Mouse (Mus musculus): Measurements from ENCODE around the gene Hoxc5.
A peak's percentile ranks its signal among the peaks of the same experiment; 100 is the strongest.

Hoxc5 gene

GRCm38 (mm10) chr15:102945185-102946077 is 21.8 kb upstream of the Hoxc5 start:
- no peak for DNase-seq (ENCODE audit: low spot score in 2 of 2)

GRCm38 (mm10) chr15:102947276-102947675 is 20.0 kb upstream of the Hoxc5 start:
- DNase-seq (ENCODE audit: low spot score in 2 of 2) = no peak

- DNase-seq (ENCODE audit: low spot score in 2 of 2) = no peak
Measured at GRCm38 (mm10) chr15:102948842-102949241, 18.4 kb upstream of the Hoxc5 start.

GRCm38 (mm10) chr15:102949696-102950095 is 17.5 kb upstream of the Hoxc5 start:
- DNase-seq (ENCODE audit: low spot score in 2 of 2) = no peak

- DNase-seq (ENCODE audit: low spot score in 2 of 2) = no peak
Measured at GRCm38 (mm10) chr15:102950877-102951276, 16.4 kb upstream of the Hoxc5 start.

- DNase-seq (ENCODE audit: low spot score in 2 of 2) = no peak
Measured at GRCm38 (mm10) chr15:102953561-102953960, 13.7 kb upstream of the Hoxc5 start.

GRCm38 (mm10) chr15:102954192-102955006 is 12.8 kb upstream of the Hoxc5 start, which contains the start of gene Hoxc11:
TSS of gene Hoxc11 (plus strand) at chr15:102954427.
- DNase-seq (ENCODE audit: low spot score in 2 of 2) = no peak

- no peak for DNase-seq (ENCODE audit: low spot score in 2 of 2)
Measured at GRCm38 (mm10) chr15:102955007-102955382, 12.2 kb upstream of the Hoxc5 start.

GRCm38 (mm10) chr15:102955833-102956640 is 11.2 kb upstream of the Hoxc5 start:
- no peak for DNase-seq (ENCODE audit: low spot score in 2 of 2)

- no peak for DNase-seq (ENCODE audit: low spot score in 2 of 2)
Measured at GRCm38 (mm10) chr15:102956906-102957305, 10.3 kb upstream of the Hoxc5 start.

GRCm38 (mm10) chr15:102959663-102960191 is 7.5 kb upstream of the Hoxc5 start:
- DNase-seq (ENCODE audit: low spot score in 2 of 2) = no peak

- DNase-seq (ENCODE audit: low spot score in 2 of 2) = no peak
Measured at GRCm38 (mm10) chr15:102961728-102962127, 5.5 kb upstream of the Hoxc5 start.

GRCm38 (mm10) chr15:102962492-102962891 is 4.8 kb upstream of the Hoxc5 start:
- DNase-seq (ENCODE audit: low spot score in 2 of 2) = no peak

- no peak for DNase-seq (ENCODE audit: low spot score in 2 of 2)
Measured at GRCm38 (mm10) chr15:102963259-102963658, 4.0 kb upstream of the Hoxc5 start.

- DNase-seq (ENCODE audit: low spot score in 2 of 2) = no peak
Measured at GRCm38 (mm10) chr15:102963671-102964640, 3.3 kb upstream of the Hoxc5 start.

GRCm38 (mm10) chr15:102965003-102965891 is 2.0 kb upstream of the Hoxc5 start:
- DNase-seq (ENCODE audit: low spot score in 2 of 2) = no peak

GRCm38 (mm10) chr15:102965892-102966775 is 1.1 kb upstream of the Hoxc5 start:
- peak; percentile 52 to 79 for DNase-seq (ENCODE audit: low spot score in 2 of 2)

GRCm38 (mm10) chr15:102966776-102967311 is 399 bp upstream of the Hoxc5 start, which contains the start of gene Hoxc10:
TSS of gene Hoxc10 (plus strand) at chr15:102966796.
- DNase-seq (ENCODE audit: low spot score in 2 of 2) = no peak
